Comparison of ENCODE assay signal across 8 mouse cellular contexts in genomic region chr7:143015755-143016423, GRCm38 (mm10). TPM values are rescaled to one million over a fixed set of nuclear protein-coding genes. Genes with fewer than 3 reads are reported as not detected.
DNase-seq lines count a peak whose midpoint lies in the region; ATAC-seq and TF ChIP-seq lines count a peak whose summit lies in the region.

No protein-coding gene starts in this region.

- peak; percentile 74 for ATAC-seq in forebrain, postnatal 0 days
- ATAC-seq in hindbrain, embryonic 12.5 days (ENCODE audit: low FRiP score): 0 out of 2 replicates have a peak, but pooled peaks have one; percentile 17
- peak; percentile 84 for ATAC-seq in lung, postnatal 0 days

- H3K9ac ChIP-seq in forebrain, postnatal 0 days: no peak overlapping the region
- no peak overlapping the region for H3K9ac ChIP-seq in hindbrain, embryonic 12.5 days
- no peak overlapping the region for H3K9ac ChIP-seq in lung, postnatal 0 days (replicated peaks; ENCODE audit: low read depth)

- H3K27ac ChIP-seq in forebrain, postnatal 0 days (ENCODE audit: low read depth, low read length): 0 out of 2 replicates have a peak overlapping the region, but pooled peaks have one; percentile 21
- no peak overlapping the region; the same call in 1 of the 2 replicates for H3K27ac ChIP-seq in hindbrain, embryonic 12.5 days
- 0 out of 2 replicates have a peak overlapping the region, but pooled peaks have one; percentile 32 for H3K27ac ChIP-seq in lung, postnatal 0 days (ENCODE audit: low read length)

- TF ChIP-seq CTCF in forebrain, postnatal 0 days (IDR thresholded peaks at IDR 0.05; ENCODE audit: low read depth): no peak
- peak; percentile 18 for TF ChIP-seq CTCF in lung, postnatal 0 days (IDR thresholded peaks at IDR 0.05)

- no peaks in the 10 kb centered on the region for H3K4me1 ChIP-seq in forebrain, postnatal 0 days (ENCODE audit: insufficient read depth)
- peaks cover 13% of the 10 kb centered on the region for H3K4me1 ChIP-seq in hindbrain, embryonic 12.5 days
- H3K4me1 ChIP-seq in lung, postnatal 0 days (ENCODE audit: insufficient read depth, low read depth, low read length): peaks cover 27% of the 10 kb centered on the region

- peak; percentile 64 for DNase-seq in right cerebral cortex, adult 18-20 months
- no peak for DNase-seq in right cerebral cortex, postnatal 14 days
- peak; percentile 78 for DNase-seq in forebrain, postnatal 0 days
- DNase-seq in layer of hippocampus, adult 8-10 months (ENCODE audit: low spot score in 2 of 2): peak; percentile 54 to 75
- DNase-seq in lung, postnatal 0 days (ENCODE audit: low spot score): peak; percentile 85
- peak; percentile 77 for DNase-seq in skeletal muscle tissue, adult 2 months (ENCODE audit: low read depth, low spot score)
- no peak for DNase-seq in thymus, postnatal 36 days

- H3K27me3 ChIP-seq in forebrain, postnatal 0 days (ENCODE audit: insufficient read depth, low read length): no peaks in the 10 kb centered on the region
- no peaks in the 10 kb centered on the region for H3K27me3 ChIP-seq in hindbrain, embryonic 12.5 days
- H3K27me3 ChIP-seq in lung, postnatal 0 days (replicated peaks; ENCODE audit: insufficient read depth, low read length): no peaks in the 10 kb centered on the region

- no peaks in the 10 kb centered on the region for H3K36me3 ChIP-seq in forebrain, postnatal 0 days (ENCODE audit: insufficient read depth)
- H3K36me3 ChIP-seq in hindbrain, embryonic 12.5 days: no peaks in the 10 kb centered on the region
- H3K36me3 ChIP-seq in lung, postnatal 0 days (ENCODE audit: insufficient read depth, low read length): no peaks in the 10 kb centered on the region

- peak; percentile 28; the same call in 1 of the 2 replicates for TF ChIP-seq EP300 in lung, postnatal 0 days (IDR thresholded peaks at IDR 0.05)

- no peak overlapping the region for H3K4me2 ChIP-seq in forebrain, postnatal 0 days (ENCODE audit: low read depth)
- H3K4me2 ChIP-seq in hindbrain, embryonic 12.5 days (replicated peaks): no peak overlapping the region
- H3K4me2 ChIP-seq in lung, postnatal 0 days (replicated peaks; ENCODE audit: low read depth, low read length): 0 out of 2 replicates have a peak overlapping the region, but pooled peaks have one; percentile 14

- H3K4me3 ChIP-seq in forebrain, postnatal 0 days (ENCODE audit: low read depth, low read length): no peak overlapping the region
- no peak overlapping the region for H3K4me3 ChIP-seq in hindbrain, embryonic 12.5 days
- no peak overlapping the region for H3K4me3 ChIP-seq in lung, postnatal 0 days (ENCODE audit: low read depth, low read length)

- H3K9me3 ChIP-seq in forebrain, postnatal 0 days (ENCODE audit: low read length): no peaks in the 10 kb centered on the region
- H3K9me3 ChIP-seq in hindbrain, embryonic 12.5 days (replicated peaks): no peaks in the 10 kb centered on the region
- H3K9me3 ChIP-seq in lung, postnatal 0 days (ENCODE audit: low read length): no peaks in the 10 kb centered on the region

- WGBS in forebrain, postnatal 0 days: 11% methylated on average over 1 of the region's 1 CpGs
- WGBS in hindbrain, embryonic 12.5 days: 4% methylated on average over 1 of the region's 1 CpGs
- 0% methylated on average over 1 of the region's 1 CpGs for WGBS in lung, postnatal 0 days

RNA-seq across cellular contexts. Expression of gene Tspan32, which starts 11.0 kb away (rescaled TPM):
- total RNA-seq in forebrain, postnatal 0 days (2014; rRNA removed): 1.4 TPM in 1 of 2 replicates, not detected in the other
- 0.53 and 0.56 TPM in 2 replicates for polyA plus RNA-seq in forebrain, postnatal 0 days (2015; fragmentation: Nextera tagmentation; extraction: Ambion mirVana)
- 2.2 and 2.8 TPM in 2 replicates for polyA plus RNA-seq in hindbrain, embryonic 12.5 days (2016; fragmentation: Nextera tagmentation; extraction: Ambion mirVana)
- under 1 TPM in 2 of 4 experiments, not detected in 2; 0.70 to 0.75 TPM for total RNA-seq in layer of hippocampus, adult 8-10 months (2022)
- 6.1 and 7.8 TPM in 2 replicates for polyA plus RNA-seq in lung, postnatal 0 days (2015; fragmentation: Nextera tagmentation; extraction: Ambion mirVana)

RNA-seq across cellular contexts. Expression of gene Cd81, which starts 36.6 kb away (rescaled TPM):
- total RNA-seq in forebrain, postnatal 0 days (2014; rRNA removed): 349 and 423 TPM in 2 replicates
- 470 and 473 TPM in 2 replicates for polyA plus RNA-seq in forebrain, postnatal 0 days (2015; fragmentation: Nextera tagmentation; extraction: Ambion mirVana)
- polyA plus RNA-seq in hindbrain, embryonic 12.5 days (2016; fragmentation: Nextera tagmentation; extraction: Ambion mirVana): 251 and 261 TPM in 2 replicates
- 100 to 1,000 TPM; 413 to 631 (median 486) TPM for total RNA-seq in layer of hippocampus, adult 8-10 months (2022)
- 724 and 747 TPM in 2 replicates for polyA plus RNA-seq in lung, postnatal 0 days (2015; fragmentation: Nextera tagmentation; extraction: Ambion mirVana)

RNA-seq across cellular contexts. Expression of gene Ascl2, which starts 46.8 kb away (rescaled TPM):
- 0.54 TPM in 1 of 2 replicates, not detected in the other for total RNA-seq in forebrain, postnatal 0 days (2014; rRNA removed)
- 0.44 and 0.52 TPM in 2 replicates for polyA plus RNA-seq in forebrain, postnatal 0 days (2015; fragmentation: Nextera tagmentation; extraction: Ambion mirVana)
- 0.41 and 0.56 TPM in 2 replicates for polyA plus RNA-seq in hindbrain, embryonic 12.5 days (2016; fragmentation: Nextera tagmentation; extraction: Ambion mirVana)
- under 1 TPM; 0.27 to 0.85 (median 0.36) TPM for total RNA-seq in layer of hippocampus, adult 8-10 months (2022)
- 0.90 and 1.3 TPM in 2 replicates for polyA plus RNA-seq in lung, postnatal 0 days (2015; fragmentation: Nextera tagmentation; extraction: Ambion mirVana)

RNA-seq across cellular contexts. Expression of gene Tssc4, which starts 53.2 kb away (rescaled TPM):
- 71.5 and 86.5 TPM in 2 replicates for total RNA-seq in forebrain, postnatal 0 days (2014; rRNA removed)
- polyA plus RNA-seq in forebrain, postnatal 0 days (2015; fragmentation: Nextera tagmentation; extraction: Ambion mirVana): 91.8 and 101 TPM in 2 replicates
- 83.3 and 88.7 TPM in 2 replicates for polyA plus RNA-seq in hindbrain, embryonic 12.5 days (2016; fragmentation: Nextera tagmentation; extraction: Ambion mirVana)
- 10 to 100 TPM; 34.2 to 46.9 (median 38.5) TPM for total RNA-seq in layer of hippocampus, adult 8-10 months (2022)
- 52.3 and 54.5 TPM in 2 replicates for polyA plus RNA-seq in lung, postnatal 0 days (2015; fragmentation: Nextera tagmentation; extraction: Ambion mirVana)

Comparison
In these comparisons a context has a peak if more than half of its experiments do, and no peak if none do; other contexts are left out.
1. DNase-seq: peak in right cerebral cortex, adult 18-20 months (single experiment), forebrain, postnatal 0 days (single experiment), layer of hippocampus, adult 8-10 months (2 of 2), lung, postnatal 0 days (single experiment) and skeletal muscle tissue, adult 2 months (single experiment); none in right cerebral cortex, postnatal 14 days (single experiment) and thymus, postnatal 36 days (0 of 2).
2. ATAC-seq: peak in every context shown above with its lines; median percentile 84 in lung, postnatal 0 days; 74 in forebrain, postnatal 0 days; 17 in hindbrain, embryonic 12.5 days.